Mouse (Mus musculus): Measurements from ENCODE around the gene Slco2a1.
"Not testable (repeated sequence)": the region's sequence is repeated elsewhere in the genome, so short reads cannot be mapped to it uniquely, and the experiment has no call there.

The Slco2a1 gene

DNA sequence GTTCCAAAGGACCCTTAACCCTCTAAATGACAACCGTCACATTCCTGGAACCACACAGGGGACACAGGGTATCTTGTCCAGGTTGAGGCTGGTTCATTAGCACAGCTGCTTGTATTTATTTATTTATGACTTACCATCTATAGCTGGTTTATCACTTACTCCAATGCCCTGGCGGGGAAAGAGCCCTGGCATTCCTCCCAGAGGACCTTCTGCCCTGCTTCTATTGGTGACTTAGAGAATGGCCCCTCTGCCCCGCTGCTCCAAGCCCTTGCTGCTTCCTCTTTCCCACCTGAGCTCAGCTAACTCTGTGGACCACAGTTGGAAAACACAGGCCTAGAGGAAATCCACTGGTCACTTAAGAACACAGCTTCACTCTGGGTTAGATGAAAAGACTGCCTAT is 94.9 kb downstream of the Slco2a1 start:
- DNase-seq (ENCODE audit: low read depth, low spot score), result no peak

DNA sequence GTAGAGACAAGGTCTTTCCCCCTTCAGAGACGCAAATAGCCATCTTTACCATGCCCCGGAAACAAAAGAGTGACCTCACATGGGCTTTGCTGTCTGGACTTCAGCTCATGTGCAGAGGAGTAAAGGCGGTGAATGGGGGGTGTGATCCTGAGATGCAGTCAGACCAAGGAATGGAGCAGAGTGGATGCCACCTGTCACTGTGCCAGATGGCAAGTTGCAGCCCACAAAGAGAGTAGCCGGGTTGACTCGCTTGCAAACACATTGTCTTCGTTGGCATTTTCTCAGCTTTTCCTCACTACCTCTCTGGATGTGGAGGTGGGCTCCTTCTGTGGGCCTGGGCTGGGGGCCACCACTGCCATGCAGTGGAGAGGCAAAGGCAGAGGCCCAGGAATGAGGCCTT is 98.2 kb downstream of the Slco2a1 start:
- no peak for DNase-seq (ENCODE audit: low read depth, low spot score)

DNA sequence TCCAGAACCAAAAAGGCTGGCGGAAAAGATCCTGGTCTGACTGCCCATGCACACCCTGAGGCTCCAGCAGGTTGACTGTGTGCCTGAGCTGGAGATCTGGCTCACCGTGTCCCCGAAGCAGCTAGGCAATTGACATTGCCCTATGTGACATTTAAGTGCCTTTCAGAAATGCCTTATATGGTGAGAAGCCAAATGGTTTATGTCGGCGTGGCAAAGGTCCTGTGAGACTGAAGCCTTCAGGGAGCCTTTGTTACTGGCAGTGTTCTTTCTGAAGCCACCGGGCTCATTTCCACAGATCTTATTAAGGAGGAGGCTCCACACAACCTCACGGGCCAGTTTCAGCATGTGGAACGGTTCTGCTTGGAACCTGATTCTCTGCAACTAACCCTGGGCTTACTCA is 98.8 kb downstream of the Slco2a1 start:
- no peak for DNase-seq (ENCODE audit: low read depth, low spot score)

DNA sequence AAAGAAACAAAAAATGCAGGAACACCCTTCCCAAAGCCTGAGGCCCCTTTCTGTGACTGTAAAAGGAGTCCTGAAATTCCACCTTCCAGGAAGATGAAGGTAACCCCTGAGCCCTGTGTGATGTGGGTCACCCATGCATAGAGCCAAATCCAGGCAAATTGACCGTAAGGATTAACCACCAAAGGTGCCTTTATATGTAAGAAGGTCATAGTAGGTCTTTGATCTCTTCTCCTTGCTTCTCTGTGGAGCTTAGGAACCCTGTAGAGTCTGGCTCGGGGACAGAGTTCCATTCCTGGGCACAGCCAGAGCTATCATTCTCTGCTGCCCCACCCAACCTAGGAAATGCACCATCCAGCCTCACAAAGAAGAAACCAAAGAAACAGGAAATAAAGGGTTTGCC is 100.1 kb downstream of the Slco2a1 start:
- no peak for DNase-seq (ENCODE audit: low read depth, low spot score)

DNA sequence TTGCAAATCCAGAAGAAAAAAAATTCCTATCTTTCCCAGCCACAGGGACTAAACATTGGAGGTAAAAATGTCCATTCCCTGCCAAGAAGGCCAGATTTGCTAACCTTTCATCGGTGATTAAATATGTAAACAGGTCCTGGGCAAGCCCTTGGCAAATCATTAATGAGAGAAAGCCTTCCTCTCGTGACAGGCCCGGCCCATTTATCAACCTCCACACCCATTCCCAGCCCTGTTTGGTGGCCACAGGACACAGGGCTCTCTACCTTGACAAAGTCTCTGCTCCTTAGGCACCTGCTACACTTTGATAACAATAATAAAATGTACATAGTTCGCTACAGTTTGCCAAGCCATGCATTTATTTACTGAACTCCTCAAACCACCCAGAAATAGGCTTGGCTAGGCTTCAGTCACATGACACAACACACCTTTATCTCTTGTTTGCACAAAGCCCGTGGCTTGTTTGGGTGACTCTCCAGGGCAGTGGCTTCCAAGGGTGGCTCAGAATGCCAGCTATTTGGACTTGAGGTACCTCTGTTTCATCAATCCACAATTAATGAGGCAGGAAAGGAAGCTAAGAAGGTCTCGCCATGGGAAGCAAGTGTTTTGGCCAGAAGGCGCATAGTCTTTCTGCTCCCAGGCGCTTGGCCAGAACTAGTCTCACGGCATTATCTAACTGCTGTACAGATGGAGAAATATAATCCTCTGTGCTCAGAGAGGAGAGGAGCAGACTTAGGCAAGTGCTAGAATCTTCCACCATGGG is 101.8 kb downstream of the Slco2a1 start:
- DNase-seq (ENCODE audit: low read depth, low spot score), result no peak

DNA sequence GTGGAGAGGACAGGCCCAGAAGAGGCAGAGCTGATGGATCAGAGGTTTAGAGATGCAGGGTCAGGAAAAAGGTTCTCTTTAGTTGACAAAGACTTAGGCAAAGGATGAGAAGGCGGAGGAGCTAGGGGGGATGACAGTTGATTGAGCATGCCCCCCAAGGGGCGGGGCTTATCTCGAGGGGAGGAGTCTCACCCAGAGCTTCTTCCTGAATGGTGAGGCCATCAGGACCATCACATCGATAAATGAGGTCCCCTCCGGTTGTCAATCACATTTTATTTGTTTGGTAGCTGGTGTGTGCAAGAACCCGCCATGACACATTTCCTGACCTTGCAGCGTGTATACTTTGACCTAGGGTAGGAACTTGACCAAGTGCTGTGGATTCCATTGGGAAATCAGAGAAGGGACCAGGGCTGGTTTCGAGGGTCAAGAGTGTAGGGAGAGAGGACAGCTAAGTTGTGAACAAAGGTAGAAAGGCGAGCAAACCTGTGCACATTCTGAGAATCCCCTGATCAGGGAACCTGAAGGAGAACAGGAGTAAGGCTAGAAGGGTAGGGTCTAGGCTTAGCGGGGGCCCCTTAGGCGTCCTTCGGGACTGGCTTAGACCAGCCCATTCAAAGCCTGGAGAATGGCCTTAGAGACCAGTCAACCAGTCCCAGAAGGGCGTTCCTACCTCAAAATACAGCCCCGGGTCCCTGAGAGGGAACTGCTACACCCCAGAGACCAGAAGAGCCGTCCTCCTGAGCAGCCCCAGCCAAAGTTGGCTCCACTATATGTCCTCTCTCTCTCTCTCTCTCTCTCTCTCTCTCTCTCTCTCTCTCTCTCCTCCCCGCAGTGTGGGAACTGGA is 102.7 kb downstream of the Slco2a1 start:
- DNase-seq (ENCODE audit: low read depth, low spot score), result no peak

DNA sequence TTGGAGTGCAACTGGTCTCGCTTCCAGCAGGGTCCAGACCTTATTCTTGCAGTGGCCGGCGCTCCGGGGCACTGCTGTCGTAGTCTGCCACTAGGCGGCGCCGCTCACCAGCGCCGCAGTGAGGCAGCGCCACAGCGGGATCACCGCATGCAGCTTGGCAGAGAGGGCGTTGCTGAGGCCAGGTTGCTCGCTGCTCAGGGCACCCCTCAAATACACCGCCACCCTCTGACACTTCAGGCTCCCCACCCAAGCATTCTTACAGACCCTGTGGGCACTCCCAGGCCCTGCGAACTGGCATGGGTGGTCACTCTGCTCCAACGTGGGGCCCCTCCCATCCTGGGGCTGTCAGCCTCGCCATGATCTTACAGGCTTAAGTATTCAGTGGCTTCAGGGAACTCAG is 103.7 kb downstream of the Slco2a1 start:
- peak; percentile 84 for DNase-seq (ENCODE audit: low read depth, low spot score)

DNA sequence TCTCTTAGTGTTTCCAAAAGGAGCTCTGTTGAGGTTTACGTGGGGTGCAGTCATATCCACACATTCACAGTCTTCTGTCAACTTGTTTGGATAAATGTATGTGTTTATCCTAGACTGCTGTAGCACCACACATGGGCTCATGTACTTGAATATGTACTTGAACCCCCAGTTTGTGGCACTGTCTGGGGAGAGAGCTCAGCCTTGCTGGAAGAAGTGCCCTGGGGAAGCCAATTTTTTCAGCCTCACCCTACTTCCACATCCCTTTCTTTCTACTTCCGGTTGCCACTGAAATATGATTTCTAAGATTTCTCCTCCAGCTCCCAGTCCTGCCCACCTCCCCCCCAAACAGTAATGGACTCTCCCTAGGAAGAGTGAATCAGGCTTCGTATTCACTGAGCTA is 105.2 kb downstream of the Slco2a1 start:
- no peak for DNase-seq (ENCODE audit: low read depth, low spot score)

DNA sequence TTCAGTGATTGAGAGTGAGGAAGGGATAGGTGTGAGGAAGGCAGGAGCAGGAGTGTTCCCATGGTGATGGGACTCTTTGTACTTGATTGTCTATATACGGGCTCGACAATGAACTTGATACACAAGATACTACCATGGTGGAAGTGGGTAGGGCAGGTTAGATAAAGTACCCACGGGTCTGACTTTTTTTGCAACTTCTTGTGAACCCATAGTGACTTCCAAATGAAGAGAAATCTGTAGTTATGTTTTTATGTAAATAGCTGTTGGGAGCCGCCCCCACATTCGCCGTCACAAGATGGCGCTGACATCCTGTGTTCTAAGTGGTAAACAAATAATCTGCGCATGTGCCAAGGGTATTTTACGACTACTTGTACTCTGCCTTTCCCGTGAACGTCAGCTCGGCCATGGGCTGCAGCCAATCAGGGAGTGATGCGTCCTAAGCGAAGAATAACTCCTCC is 119.9 kb downstream of the Slco2a1 start:
- DNase-seq (ENCODE audit: low read depth, low spot score), result not testable (repeated sequence)

DNA sequence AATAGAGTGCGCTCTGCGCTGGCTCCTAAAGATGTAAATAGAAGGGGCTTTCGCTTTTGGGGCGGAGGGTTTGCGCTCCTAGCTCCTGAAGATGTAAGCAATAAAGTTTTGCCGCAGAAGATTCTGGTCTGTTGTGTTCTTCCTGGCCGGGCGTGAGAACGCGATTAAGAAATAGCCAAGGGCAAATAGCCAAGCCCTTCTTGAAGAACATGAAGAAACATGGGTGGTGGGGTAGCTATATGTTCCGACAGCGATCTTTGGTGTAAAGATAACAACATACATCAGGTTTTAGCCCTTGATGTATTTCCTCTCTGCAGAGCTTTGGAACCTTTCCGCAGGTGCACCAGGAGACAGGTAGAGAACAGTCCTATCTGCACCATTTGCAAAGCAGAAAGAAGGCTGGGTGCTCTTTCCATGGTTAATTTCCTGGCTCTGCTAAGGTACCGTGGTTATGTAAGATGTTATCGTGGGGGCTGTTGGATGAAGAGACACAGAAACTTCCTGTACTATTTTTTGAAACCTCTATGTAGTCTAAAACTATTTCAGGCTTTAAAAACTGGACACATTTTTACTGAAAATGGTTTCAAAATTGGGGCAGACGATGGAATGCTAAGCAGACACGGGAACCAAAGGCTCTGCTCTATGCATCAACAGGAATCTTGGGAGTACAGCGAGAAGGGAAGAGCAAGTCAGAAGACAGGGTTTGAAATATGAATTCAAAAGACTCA is 120.6 kb downstream of the Slco2a1 start:
- no peak for DNase-seq (ENCODE audit: low read depth, low spot score)

DNA sequence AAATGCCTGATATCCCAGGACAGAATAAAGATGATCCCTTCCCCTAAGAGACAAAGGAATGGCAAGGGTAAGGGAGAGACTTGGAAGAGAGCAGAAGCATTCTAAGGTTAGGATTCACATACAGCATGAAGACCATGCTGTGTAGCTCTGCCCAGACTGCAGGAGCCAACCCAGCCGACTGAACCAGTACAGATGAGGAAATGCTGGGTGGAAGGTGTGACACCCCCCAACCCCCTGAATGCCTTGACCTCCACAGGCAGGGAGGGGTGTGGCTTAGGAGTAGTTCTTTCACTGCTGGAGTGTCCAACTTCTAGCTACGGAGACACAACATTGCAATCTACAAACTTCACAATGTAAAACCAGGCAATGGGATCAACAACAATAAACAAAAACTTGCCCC is 121.4 kb downstream of the Slco2a1 start:
- DNase-seq (ENCODE audit: low read depth, low spot score), result no peak

DNA sequence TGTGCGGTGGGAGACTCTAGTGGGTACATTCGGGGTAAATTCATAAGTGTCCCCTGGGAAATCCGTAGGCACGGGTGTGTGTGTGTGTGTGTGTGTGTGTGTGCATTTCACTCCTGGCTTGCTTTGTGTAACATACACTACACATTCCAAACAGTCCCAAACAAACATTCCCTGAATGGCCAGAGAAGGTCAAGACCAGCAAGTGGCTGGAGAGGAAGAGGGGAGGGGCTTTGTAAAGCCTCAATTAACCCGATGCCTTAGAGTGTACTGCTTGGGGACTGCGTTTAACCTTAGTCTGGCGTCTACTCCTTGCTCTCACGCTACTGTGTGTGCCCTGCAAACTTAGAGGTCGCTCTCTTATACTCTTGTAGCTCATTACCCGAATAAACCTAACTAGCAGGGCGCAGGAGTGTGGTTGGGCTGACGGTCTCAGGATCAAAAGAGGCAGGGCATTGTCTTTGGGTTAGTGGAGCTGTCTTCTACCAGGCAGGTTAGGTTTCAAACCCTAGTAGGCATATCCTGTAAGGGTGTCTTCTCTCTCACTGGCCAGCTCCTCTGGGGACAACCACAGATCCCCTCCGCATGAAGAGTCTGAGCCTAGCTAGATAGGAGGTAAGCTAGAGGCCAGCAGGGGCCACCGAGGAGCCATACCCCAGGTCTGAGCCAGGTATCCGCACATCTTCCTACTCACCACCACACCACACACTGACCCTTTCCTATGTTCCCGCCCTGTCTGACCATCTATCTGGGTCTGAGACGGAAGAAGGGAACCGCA is 122.4 kb downstream of the Slco2a1 start:
- DNase-seq (ENCODE audit: low read depth, low spot score), result no peak

DNA sequence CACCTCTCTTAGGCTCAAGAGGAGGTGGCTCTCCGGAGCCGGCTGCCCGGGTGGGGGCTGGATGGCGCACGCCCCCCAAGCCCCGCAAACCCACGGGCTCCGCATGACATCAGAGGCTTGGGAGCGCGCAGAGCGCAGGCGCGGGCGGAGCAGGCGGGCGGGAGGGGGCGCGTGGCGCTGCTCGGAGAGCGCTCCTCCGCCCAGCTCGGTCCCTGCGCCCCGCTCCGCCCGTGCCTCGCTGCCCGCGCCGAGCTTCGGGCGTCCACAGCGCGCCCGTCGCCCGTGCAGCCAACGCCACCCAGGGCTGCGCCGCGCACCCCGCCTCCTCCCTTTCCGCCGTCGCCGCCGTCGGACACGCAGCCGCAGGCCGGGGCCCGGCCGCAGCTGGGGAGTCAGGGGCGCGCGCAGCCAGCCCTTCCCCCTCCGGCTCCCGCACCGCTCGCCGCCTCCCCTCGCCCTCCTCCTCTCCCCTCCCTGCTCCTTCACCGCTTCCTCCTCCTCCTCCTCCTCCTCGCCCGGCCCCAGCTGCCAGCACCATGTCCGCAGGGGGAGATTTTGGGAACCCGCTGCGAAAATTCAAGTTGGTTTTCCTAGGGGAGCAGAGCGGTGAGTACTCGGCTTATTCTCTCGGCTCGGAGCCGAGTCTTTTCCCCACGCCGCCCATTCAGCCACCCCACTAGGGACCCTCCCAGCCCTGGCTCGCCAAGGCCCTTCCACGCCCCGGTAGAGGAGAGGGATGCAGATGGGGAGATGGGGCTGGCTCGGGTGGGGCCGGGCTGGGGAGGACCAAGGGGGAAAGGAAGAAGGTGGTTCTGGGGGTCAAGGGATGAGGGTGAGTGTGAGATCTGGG is 123.3 kb downstream of the Slco2a1 start, which contains the start of gene Rab6b:
TSS of gene Rab6b (plus strand) at position 167 of the 850 bp plus-strand sequence.
- DNase-seq (ENCODE audit: low read depth, low spot score), result no peak

DNA sequence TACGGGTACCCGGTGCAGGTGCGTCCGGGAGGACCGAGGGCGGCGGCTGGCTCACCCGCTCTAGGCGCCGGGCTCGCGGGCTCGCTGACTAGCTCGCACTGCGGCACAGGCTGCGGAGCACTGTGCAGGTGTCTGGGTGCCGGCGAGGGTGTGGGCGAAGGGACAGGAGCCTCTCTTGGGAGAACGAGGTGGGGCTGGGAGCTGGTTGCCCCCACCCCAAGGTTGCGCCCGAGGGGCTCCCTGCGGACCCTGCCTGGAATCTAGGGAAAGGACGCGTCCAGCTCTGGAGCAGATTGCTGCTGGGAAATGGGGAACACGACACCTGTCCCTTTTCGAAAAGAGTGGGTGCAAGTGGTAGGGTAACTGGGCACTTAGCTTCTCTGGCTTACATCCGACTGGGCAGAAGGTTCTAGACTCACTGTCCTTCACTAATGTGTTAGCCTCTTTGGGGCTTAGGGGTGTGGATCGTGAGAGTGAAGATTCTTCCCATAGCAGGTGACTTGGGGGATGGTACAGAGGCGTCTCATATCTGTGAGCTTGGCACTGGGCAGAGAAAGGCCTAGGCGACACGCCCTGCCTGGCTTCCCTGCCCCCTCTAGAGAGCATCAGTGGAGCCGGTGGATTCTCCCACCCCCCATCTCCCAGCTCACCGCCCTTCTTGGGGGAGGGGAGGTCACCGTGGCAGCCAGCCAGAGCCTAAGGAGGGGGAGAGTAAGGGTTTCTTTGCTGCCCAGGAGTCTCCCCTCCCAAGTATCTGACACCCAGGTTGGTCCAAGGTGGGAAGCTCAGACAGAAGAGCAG is 124.2 kb downstream of the Slco2a1 start:
- DNase-seq (ENCODE audit: low read depth, low spot score), result no peak

DNA sequence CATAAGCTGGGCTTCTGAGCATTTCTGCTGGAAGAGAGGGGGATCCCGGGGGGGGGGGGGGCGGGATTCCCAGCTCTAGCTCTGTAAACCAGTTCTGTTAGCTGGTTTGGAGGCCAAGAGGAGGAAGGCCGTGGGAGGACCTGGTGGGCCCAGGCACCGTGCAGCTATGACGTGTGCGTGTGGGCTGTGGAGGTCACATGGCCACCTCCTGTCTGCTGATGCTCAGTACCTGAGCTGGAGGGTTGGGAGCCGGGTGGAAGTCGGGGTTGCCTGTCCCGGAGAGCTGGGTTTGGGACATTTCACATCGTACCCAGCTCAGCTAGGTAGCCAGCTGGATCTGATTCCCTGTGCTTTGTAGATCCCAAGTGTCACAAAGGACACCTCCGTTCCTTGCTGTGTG is 124.8 kb downstream of the Slco2a1 start:
- DNase-seq (ENCODE audit: low read depth, low spot score), result no peak

DNA sequence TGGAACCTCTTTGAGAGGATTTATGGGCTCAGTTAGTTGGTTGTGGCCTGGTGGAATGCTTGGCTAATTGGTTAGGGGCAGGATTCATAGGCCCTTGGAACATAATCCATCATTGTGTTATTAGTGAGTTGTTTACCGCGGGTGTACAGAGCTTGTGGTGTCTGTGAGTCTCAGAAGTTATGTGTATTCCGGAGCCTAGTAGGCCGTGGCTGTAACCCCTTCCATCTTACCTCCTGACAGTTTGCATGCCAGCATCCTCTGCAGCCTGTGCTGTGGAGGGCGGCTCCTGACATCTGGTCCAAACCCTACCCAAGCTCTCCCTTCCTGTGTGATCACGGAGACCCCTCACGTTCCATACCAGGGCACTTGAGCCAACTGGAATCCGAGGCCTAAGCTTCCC is 125.8 kb downstream of the Slco2a1 start:
- no peak for DNase-seq (ENCODE audit: low read depth, low spot score)

DNA sequence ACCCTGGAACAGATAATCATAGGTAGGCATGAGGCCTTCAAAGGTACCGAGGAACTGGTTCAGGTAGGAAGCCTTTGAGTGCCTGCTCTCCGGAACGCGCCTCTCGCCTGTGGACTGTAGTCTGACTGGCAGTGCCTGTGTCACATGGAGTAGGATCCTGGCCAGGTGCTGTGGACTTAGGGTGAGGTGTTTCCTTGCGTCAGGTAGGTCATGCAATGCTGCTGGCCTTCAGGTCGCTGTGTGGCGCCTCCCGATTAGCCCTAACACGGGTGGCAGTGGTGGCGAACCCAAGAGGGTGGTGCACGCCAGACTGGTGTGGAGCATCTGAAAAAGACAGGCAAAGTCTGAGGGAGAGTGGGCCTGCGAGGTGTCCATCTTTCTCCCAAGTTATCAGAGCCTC is 126.4 kb downstream of the Slco2a1 start:
- DNase-seq (ENCODE audit: low read depth, low spot score), result no peak

DNA sequence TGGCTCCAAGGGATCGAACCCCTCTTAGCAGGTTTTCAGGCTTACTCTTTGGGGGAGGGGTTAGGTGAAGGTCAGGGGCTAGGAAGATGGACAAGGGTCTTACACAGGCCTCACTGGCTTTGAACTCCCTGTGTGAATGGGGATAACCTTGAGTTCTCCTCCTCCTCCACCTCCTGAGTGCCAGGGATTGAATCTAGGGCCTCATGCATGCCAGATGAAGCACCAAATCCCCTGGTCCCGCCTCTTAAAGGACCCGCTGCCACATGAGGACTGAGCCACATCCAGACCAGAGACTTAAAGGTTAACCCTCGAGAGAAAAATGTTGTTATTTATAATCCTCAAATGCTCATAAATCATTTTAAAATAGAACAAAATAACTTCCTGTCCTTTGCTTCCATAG is 128.4 kb downstream of the Slco2a1 start:
- no peak for DNase-seq (ENCODE audit: low read depth, low spot score)

DNA sequence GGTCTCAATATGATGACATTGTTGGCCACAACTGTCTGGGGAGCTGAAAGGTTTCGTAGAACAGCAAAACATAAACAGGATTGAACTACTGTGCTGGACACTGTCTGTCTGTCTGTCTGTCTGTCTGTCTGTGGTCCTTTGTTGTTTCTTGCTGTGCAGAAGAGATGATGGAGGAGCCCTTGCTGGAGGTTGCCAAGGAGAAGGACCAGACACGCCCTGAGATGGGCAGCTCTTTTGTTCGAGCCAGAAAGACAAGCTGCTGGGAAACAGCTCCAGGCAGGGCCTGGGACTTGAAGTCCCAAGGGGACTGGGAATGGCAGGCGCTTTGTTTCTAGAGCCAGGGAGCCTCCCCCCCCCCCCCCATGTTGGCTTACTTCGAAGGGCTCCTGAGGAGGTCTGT is 129.0 kb downstream of the Slco2a1 start:
- no peak for DNase-seq (ENCODE audit: low read depth, low spot score)

DNA sequence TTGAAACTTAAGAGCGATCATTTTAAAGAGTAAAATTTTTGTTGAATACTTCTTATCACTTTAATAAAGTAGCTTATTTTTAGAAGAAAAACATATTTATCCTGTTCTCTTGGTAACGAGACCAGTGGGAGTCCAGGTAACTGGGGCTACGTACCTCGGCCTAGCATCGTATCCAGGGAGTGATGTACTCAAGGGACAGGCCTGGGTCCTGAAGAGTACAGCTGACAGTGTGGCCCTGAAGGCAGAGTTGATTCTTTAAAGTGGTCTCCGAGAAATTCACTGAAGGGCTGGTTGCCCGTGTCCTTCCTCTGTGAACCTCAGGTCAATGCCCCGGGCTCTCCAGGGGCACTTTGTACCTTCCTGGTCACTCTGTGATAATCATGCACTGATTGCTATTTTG is 129.4 kb downstream of the Slco2a1 start:
- DNase-seq (ENCODE audit: low read depth, low spot score), result no peak
